Mouse (Mus musculus) B cell, adult 2 months (primary cell): ENCODE measurements at regions not wholly inside any gene's neighbourhood (a gene's known extent, or its start where the extent isn't known, plus 50 kb on each side); places are given as distances from the start of the nearest gene placed in this dataset.

Experiments
- DNase-seq, 2 experiments: peaks; one replicate each; pipeline ENCODE4 v3.0.0; 2022

DNA sequence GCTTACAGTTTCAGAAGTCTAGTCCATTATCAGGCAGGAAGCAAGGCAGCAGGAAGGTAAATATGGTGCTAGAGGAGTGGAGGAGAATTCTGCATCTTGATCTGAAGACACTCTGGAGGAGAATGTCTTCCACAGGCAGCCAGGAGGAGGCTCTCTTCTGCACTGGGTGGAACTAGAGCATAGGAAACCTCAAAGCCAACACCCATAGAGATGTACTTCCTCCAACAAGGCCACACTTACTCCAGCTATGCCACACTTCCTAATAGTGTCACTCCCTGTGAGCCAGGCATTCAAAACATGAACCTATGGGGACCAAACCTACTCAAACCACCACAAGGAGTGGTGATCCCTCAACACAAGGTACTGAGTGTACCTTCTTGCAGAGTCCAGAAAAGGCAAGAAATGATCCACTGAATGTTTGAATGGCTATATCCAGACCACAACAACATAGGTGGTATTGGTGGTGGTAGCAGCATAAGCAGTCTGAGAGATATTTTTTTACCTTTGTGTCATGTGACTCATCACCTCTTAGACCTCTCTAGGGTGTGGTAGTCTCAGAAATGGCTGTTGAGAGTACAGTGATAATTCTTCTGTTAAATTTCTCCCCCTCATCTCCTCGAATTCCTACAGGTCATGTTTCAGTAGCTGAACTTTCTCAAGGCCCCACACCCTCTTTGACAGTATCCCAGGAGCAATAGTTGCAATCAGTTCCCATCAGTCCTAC, 152.3 kb upstream of the Mbnl1 start:
- peak; percentile 37 to 44 for DNase-seq

DNA sequence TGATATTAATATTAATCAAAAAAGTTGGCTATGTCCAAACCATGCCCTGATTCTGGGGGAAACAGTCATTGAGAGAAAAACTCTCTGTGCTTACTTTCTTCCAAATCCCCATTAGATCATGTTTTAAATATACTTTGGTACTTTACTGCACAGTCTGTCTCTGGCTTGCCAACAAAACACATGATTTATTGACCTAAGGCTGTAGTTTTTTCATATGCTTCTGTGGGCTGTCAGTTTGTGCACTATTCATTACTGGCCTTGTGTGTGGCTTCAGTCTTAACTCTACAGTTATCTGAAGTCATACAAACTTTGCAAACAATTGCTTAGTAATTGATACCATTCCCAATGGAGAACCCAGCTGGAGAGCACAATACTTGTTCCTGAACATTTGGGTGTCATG, 149.1 kb upstream of the Mbnl1 start:
- no peak for DNase-seq

DNA sequence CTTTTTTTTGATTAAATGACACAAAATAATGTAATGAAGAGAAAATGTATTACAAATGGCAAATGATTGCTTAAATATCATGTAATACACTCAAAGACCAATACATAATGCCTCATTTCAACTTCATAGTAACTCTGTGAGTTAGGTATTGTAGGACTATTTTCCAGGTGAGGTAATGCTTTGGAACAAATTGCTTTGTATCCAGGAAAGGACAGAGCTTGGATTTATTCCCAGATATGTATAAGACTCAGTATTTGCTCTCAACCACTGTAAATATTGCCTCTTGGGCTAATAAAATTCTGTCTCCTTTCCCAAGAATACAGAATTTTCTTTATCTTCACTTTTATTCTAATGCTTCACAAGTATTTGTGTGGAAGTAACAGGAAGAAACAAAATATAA, 148.2 kb upstream of the Mbnl1 start:
- DNase-seq, result no peak

DNA sequence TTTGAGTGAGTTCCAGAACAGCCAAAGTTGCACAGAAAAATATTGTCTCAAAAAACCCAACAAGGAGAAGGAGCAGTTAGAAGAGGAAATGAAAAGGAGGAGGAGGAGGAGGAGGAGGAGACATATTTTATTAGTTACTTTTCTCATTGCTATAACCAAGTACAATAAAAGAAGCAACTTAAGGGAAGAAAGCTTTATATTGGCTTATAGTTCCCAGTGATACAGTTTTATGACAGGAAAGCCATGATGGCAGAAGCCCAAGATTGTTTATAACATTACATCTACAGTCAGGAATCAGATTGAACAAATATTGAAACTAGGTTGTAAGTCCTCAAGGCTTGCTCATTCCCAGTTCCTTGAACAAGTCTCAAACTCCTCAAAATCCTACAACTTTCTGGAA, 147.7 kb upstream of the Mbnl1 start:
- no peak for DNase-seq

DNA sequence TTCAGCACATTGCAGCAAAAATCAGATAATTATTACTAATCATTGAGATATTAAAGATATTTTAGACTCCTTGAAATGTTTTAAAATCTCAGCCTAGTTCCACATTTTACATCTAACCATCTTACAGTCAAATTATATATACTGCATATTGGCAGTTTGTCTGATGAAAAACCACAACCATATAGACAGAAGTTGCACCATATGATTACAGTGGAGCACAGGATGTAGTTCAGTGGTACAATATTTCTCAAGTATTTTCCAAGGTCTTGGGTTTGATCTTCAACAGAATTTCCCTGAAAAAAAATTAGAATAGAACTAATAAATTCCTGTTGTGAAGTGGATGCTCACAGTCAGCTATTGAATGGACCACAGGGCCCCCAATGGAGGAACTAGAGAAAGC, 140.2 kb upstream of the Mbnl1 start:
- DNase-seq, result no peak

DNA sequence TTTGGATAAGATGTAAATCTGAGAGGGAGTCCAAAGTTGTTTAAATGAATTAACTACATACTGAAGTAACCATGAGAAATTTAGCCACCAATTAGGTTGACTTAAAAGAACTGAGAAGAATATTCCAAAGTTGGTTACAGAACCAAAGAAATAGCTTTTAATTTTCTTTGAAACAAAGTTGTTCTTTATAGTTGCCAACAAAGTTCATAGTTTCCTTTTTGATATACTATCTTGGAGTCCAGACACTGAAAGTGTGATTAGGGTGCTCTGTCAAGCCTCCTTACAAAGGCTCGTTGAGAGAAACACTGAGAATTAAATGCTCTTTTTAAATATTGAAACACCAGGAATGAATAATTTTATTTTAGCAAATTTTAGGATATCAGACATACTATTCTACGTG, 139.0 kb upstream of the Mbnl1 start:
- DNase-seq, result no peak

DNA sequence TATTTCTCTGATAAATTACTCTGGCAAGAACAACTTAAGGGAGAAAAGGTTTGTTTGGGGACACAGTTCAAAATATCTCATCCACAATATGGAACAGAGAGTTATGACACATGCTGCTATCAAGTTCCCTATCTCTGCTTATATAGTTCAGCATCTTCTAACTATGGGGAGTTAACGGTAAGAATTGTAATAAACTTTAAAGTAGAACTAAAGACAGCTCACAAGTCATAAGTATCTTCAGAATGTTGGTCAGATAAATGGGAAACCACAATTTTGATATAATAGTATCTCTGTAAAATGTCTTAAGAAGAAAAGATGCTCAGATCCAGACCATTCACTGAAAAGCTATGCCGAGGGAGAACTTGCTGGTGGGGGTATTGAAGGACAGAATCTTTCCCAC, 138.5 kb upstream of the Mbnl1 start:
- DNase-seq, result no peak

DNA sequence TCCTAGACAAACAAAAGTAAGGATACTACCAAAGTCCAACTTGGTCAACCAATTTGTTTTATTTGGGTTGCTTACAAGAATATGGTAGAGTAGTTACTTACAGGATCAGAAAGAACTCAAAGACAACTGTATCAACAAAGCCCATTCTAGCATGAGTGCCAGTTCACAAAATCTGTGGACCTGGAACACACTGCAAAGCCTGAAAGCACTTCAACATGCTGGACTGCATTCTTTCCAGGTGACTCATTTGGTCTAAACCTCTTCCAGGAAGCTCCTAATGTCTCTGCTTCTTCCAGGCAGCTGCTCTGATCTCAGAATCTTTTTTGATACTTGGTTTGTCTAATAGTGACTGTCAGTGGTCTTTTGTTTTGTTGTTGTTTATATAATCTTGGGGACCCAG, 126.2 kb upstream of the Mbnl1 start:
- no peak for DNase-seq

DNA sequence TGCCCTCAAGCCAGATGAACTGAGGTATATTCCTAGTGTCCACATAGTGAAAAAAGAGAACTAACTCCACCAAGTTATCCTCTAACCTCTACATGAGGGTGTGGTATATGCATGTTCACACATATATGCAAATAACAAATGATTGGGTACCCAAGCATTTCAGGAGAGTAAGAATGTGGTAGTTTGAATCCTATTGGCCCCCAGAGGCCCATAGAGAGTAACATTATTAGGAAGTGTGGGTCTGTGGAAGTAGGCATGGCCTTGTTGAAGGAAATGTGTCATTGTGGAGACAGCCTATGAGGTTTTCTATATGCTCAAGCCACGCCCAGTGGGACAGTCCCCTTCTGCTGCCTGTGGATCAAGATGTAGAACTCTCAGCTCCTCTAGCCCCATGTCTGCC, 125.6 kb upstream of the Mbnl1 start:
- DNase-seq, result peak; percentile 43 to 46

DNA sequence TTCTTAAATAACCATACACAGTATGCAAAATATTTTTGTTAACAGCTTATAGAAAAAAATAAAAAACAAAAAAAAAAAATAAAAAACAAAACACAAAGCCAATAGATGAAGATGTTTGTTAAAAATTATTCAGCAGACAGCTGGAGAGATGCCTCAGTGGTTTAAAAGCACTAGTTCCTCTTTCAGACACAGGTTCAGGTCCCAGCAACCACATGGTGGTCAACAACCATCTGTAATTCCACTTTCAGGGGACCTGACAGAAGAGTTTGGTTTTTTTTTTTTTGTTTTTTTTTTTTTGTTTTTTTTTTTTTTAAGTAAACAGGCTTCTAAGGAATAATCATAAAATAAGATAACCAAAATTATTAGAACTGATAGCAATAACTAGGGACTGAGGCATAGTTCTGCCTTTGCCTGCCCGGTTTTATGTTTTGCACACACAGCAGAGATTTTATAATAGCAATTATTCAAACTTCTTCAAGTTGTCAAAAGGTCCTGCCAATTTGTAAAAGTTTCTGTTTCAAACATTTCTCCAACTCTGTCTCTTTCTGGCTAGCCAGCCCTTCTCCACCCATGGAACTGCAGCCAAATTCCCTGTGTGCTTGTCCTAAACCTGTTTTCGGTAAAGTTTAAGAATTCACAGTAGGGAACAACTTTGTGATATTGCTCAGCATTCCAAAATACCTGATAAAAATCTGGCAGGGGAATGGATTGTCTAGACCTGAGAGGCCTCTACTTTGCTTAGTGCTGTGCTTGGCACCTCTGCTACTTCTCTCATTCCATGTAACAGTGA, 101.3 kb upstream of the Mbnl1 start:
- peak; percentile 25 to 42 for DNase-seq

DNA sequence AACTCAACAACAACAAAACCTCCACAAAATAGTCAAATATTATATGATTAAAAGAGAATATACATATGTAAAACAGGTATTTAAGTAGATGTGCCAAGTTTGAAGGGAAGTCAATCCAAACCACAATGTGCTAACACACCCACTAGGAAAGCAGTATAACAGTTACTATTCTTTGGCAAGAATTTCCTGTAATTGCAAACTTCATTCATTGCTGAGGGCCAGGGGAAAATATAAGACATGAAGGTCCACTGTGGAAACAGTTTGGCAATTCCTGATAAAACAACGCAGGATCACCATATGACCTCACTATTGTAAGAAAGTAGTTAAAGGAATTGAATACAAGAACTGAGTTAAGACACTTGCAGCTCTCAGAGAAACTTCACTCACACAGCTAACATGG, 99.0 kb upstream of the Mbnl1 start:
- DNase-seq, result no peak

DNA sequence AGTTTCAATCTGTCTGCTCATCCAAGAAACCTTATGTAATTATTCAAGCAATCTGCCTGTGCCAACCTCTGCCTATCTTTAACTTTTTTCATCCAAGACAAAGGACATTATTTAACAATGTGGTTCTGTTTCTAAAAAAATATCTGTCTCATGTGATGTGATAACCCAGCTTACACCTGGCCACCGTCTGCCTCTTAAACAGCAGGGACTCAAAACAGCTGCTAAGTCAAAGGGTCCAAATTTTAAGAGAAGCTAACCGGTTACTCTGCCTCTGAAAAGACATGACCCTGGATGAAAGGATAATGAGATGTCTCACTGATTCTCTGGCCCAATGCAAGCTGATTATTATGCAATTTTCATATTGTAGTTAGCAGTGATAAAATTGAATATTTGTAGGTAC, 84.0 kb upstream of the Mbnl1 start:
- no peak for DNase-seq

DNA sequence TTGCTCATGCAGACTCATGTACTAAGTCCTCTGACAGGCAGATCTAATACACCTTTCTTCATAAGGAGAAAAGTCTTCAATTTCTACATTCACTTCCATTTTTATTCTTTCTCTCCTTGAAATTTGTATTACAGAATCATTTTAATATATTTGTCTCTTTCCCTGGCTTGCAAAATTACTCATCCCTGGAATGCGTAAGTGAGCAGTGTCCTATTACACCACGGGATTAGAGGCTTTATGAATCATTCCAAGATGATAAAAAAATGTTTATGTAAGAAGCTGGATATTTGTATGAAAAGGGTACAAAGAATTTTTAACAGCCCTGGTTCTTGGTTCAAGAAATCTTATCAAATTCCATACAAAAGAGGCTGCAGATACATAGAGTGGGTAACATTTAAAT, 83.6 kb upstream of the Mbnl1 start:
- DNase-seq, result no peak

DNA sequence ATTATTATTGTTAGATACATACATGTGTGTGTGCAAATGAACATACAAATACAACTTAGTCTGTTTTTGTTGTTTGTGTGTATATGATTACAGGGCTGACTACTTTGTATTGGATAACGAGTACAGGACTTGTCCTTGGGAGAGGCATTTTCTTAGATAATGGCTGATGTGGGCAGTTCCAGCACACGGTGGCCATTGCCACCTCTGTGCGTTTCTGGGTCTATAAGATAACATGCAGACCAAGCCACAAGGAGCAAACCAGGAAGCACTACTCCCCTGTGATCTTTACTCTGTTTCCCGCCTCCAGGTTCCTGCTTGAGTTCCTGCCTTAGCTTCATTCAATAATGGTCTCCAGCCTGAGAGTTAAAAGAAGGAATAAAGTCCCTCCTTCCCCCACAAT, 77.3 kb upstream of the Mbnl1 start:
- DNase-seq, result no peak

DNA sequence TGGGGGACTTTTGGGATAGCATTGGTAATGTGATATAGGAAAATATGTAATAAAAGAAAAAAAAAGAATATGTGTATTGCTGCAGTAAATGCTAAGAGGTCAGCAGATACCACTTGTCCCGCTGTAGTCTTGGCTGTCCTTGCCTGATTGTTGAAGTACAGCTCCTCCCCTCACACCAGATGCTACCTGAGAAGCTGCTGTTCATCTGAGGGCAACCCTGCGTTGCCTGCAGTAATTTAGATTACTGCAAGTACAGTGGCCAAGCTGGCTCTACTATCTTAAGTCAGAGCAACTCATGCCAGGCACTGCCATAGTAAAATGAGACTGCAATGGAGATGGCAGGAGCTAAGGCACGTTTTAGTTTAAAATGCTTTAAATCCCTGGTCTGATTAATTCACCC, 75.7 kb upstream of the Mbnl1 start:
- DNase-seq, result no peak

DNA sequence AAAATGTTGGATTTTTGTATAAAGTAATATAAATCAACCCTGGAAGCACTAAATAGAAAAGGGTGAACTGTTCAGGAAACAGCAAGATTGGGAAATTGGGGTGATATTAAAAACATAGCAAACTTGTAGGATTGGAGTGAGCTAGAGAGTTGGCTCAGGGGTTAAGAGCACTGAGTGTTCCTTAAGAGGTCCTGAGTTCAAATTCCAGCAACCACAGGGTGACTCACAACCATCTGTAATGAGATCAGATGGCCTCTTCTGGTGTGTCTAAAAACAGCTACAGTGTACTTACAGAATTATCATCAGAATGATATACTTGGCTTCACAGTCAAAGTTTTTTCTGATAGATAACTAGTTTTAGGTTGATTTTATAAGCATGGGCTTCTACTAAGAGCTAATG, 73.8 kb upstream of the Mbnl1 start:
- DNase-seq, result no peak

DNA sequence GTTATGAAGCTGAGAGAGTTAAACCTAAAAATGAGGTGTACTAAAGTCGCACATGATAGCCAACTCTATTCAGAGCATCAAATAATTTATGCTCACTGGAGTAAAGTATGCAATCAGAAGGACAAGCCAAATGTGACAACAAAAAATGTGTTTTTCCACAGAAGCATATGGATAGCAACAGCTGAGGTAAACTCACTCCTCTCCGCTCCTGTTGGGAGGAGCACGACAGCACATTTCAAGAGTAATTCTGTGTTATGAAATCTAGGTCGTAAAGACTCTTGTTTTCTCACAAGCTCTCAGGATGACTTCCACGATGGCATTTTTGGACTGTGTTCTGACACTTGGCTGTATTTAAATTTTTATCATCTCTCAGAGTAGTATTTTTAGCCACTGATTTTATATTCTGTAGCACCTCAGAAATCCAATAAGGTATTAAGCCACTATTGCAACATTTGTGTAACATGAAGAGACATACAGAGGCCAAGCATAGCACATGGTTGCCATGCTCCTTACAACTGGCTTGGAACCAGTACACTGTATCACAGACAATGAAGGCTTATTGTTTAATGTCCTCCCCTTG, 70.3 kb upstream of the Mbnl1 start:
- no peak for DNase-seq

DNA sequence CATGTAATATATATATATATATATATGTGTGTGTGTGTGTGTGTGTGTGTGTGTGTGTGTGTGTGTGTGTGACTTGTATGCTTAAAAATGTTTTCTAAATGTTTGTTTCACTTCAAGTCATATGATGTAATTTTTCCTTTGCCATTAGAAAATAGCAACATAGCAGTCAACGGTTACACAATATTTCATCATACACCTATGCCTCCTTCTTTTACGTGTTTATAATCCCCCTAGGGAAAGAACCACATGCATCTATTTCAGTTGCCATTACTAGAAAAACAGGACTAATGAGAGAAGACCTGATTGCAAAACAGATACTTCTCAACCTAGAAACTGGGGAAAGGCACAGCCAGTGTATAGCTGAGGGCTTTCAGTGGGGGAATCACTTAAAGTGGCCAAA, 65.2 kb upstream of the Mbnl1 start:
- DNase-seq, result no peak

DNA sequence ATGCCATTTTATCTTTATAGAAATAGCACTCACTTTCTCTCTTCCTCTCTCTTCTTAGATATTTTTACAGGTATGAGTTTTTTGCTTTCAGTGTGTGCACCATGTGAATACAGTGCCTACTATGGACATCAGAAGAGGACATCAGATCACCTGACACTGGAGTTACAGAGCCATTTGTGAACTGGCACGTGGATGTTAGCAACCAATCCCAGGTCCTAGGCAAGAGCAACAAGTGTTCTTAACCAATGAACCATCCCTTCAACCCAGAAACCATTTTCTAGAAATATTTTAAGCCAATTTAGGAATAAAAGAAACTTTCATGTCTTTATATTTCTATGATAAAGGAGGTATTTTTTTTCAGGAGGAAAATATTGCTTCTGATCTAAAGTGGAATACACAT, 64.7 kb upstream of the Mbnl1 start:
- no peak for DNase-seq

DNA sequence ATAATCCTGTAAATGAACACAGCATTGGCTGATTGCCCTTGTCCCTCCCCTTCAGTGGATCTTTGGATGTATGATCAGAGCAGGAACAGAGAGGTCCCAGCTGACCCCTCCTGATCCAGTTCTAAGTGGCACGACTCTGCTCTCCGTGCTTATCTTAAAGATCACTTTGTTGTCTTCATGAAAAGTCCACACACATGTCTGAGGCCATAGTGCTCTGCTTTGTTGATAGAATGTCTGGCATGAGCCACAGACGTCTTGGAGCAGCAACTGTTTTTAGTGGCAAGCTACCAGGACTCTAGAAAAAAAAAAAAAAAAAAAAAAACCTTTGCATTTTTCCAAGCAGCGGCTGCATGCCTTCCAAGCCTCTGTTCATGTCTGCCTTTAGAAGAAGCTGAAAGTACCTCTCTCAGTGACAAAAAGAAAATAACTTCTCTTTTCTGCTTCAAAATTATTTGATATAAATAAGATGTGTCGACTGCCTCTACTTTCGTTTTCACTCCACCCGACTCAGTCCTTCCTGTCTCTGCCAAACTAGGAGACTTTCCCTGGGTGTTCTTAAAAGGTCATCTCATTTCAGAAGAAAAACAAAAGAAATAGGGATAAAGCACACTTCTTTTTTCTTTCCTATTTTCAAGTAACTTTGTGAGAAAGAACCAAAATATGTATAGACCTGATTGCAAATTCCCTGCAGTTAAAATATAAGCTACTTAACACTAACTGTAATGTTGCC, 63.9 kb upstream of the Mbnl1 start:
- peak; percentile 37 to 41 for DNase-seq

DNA sequence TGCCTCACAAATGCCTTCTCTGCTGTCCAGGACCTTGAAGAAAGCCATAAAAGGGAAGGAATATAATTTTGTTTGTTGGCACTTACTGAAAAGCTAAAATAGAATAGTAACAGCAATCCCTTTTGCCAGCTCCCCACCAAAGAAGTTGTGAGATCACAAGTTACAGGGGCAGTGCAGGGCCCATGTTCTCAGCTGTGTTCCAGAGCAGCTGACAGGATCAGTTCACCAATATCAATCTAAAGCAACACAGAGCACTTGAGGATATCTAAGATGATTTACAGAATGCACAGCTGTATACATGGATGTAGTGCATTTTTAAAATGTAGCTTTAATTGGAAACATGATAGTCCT, 63.4 kb upstream of the Mbnl1 start:
- DNase-seq, result peak in 1 of 2 experiments; percentile 23

DNA sequence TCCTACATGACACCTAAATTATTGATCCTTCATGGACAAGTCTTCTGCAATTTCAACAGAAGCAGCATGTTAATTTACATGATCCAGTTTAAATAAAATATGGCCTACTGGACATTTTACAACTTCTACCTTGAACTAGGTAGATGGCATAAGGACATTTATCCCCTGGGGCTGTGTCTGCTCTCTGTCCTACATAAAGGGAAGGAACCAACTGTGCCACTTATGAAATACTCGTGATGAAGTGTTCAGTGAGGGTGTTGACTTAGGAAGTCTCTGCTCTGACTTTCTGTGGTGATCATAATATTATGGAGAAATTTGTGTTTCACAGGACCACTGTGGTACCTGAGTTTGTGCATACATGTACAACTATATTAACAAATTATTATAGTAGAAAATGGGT, 60.9 kb upstream of the Mbnl1 start:
- DNase-seq, result no peak

DNA sequence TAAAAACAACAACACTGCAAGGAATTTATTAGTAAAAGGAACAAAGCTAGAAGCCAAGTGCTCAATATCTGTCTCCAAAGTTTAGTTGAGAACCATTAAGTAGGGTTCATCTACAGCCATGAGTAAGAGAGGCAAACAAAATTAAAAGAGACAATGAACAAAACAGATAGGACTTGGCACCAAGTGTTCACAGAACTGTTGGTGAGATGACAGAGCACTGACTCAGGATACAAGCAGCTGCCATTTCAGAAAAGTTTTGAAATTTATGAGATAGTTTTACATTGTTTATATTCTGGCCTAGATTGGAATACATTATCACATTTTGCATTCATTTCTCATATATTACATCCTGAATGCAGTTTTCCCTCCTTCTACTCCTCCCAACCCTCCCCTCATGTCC, 60.4 kb upstream of the Mbnl1 start:
- no peak for DNase-seq

DNA sequence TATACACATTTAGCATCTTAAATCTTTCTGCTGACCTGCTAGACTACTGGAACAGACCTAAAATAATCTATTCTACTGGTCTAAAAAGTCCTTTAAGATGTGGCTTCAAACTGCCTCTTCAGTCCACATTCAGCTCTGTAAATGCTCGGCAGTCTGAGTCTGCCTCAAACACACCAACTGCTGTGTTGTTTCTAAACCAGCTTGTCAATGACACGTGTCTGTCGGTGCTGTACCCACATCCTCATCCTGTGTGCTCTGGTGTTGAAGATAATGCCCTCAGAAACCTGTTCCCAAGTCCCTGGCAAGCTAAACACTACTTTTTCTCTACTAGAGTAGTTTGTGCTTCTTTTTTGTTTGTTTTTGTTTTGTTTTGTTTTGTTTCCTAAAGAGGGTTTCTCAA, 58.9 kb upstream of the Mbnl1 start:
- peak; percentile 20 to 23 for DNase-seq
